Mouse (Mus musculus): ENCODE results near the gene Zdhhc12.

GRCm38 (mm10) chr2:30120269-30120668 lies 26.8 kb upstream of the Zdhhc12 start:
- TF ChIP-seq CTCF (IDR thresholded peaks at IDR 0.05; ENCODE audit: control insufficient read depth, insufficient read depth, low read length) = no peak
- no peak for TF ChIP-seq POLR2A (IDR thresholded peaks at IDR 0.05; ENCODE audit: borderline replicate concordance, control insufficient read depth, low read depth, low read length)
